Mouse (Mus musculus) thymus, postnatal 0 days (tissue): ENCODE measurements around the gene Slc30a3. TPM values are rescaled to one million over a fixed set of nuclear protein-coding genes. Genes with fewer than 3 reads are reported as not detected.
"Not testable (repeated sequence)": the region's sequence is repeated elsewhere in the genome, so short reads cannot be mapped to it uniquely, and the experiment has no call there.

Source experiments
- DNase-seq: peaks from one replicate; pipeline ENCODE4 v3.0.0-alpha.2; 2015; ENCODE audit warnings: low spot score
- polyA plus RNA-seq: library from polyadenylated mRNA; unstranded; fragments of >200 nt; fragmentation: Nextera tagmentation; extraction: Ambion mirVana; gene quantifications from 2 replicates; pipeline ENCODE4 v1.2.1, GENCODE M21; 2015

Gene Slc30a3
- polyA plus RNA-seq, 1 experiment from 2014 or later, result 0.07 TPM

DNA sequence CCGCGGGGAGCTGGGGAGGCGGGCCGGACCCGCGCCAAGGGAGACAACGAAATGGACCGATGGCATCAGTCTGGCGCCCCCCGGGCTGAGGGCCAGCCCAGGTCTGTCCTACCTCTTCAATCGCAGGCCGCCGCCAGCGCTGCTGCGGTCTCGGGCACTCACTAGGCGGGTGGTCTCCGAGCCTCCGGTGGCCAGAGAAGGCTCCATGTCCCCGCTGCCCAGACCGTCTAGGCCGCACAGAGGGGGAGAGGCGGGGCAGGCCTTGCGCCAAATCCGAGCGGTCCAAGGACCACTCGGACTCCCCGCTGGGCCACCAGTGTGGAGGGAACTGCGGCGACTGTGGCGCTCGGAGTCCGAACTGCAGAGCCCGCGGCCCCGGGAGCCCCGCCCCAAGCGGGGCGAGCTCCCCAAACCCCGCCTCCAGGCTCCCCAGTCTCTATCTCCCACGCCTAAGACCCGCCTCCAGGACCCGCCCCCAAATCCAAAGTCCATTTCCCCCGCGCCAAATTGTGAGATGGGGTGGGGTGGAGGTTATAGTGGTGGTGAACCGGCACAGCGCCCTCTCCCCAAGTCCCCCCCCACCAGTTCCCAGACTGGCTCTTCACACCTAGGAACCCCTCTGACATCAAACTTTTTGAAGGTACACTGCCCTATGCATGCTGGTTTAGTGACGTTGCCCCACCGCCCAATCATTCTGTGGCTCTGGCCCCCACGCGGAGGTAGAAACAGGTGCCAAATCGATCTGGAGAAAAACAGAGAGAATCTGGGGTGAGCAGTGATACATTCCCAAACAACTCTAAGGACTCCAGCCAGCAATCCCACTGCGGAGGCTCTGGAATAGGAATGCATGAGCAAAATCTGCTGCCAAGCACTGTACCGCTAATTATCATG is 14.6 kb downstream of the Slc30a3 start:
- DNase-seq, result peak; percentile 37

GRCm38 (mm10) chr5:31092231-31092975 is 15.6 kb downstream of the Slc30a3 start:
- DNase-seq, result no peak

GRCm38 (mm10) chr5:31087131-31087530 is 20.9 kb downstream of the Slc30a3 start:
- DNase-seq, result no peak

DNA sequence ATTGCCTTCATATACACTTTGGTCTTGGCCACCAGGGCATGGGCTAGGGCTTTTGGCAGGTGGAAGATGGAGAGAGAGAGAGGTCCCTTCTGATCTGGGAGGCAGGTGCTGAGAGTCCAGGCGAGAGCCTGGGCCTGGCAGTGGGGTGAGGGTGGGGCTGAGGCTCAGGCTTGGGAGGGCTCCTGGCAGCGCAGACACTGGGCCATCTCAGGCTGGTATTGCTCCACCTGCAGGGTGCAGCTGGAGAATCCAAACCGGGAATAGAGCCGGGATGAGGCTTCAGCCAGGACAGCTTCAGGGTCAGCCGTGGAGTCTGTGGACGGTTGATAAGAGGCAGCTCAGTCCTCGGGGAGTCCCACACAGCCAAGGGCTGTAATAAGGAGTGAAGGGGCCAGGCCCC is 21.4 kb downstream of the Slc30a3 start:
- DNase-seq, result no peak

DNA sequence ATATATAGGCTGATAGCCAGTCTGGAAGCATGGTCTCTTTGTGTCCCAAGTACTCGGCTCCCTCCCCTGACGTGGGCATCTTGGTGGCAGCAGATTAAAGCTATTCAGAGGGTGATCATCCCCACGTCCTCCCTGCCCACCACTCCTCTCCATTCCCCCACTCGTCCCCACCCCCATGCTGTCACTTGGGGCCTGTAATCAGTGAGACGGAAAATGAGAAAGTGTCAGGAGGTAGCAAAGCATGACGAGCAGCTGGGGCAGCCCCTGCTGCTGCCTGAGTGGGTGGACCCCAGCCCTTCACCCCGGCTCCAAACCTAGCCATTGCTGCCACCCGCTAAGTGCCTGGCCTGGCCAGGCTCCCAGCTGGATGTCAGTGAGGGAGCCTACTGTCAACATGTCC is 24.1 kb downstream of the Slc30a3 start:
- no peak for DNase-seq

DNA sequence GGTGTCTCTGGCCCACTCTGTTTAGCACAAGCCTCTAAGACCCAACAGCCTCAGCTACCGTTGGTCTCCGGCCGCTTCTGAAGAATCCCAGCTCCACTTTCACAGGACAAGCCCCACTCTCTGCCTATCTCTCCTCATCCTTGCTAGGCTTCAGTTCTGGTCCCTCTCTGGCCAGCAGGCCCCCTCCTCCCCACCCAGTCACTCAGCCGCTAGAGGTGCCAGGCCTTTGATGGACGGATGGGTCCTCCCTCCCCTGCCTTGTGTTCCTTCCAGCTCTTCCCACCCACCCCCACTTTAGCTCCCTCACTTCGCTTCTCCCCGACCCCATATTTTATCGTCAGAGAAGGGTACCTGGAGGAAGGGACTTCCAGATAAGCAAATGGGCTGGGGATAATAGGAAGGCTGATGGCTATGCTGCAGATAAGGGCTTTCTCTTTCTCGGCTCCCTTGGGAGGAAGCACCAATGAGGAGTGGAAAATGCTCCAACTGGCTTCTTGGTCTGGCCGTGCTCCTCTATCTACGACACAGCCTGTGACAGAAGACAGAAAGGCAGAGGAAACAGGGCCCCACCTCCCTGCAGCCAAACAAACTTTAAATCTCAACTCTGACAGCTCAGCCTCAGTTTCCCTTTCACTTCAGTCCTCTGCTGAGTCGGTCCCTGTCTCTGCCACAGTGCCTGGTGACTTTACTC is 25.0 kb downstream of the Slc30a3 start:
- no peak for DNase-seq

- peak; percentile 61 for DNase-seq
These were observed 25.7 kb downstream of the Slc30a3 start for GRCm38 (mm10) chr5:31082355-31082754.

DNA sequence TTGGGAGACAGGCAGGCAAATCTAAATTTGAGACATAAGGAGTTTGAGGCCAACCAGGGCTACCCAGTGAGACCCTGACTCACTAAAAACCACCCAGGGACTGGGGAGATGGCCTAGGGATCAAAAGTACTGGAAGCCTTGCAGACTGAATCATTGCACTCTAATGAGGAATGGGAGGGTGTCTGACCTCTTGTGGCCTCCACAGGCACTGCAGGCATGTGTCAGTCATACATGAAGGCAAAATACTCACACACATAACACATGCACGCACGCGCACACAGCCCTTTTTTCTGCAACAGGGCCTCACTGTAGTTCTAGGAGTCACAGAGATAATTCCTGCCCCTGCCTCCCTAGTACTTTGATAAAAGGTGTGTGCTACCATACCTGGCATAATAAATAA is 26.7 kb downstream of the Slc30a3 start:
- peak; percentile 53 for DNase-seq

DNA sequence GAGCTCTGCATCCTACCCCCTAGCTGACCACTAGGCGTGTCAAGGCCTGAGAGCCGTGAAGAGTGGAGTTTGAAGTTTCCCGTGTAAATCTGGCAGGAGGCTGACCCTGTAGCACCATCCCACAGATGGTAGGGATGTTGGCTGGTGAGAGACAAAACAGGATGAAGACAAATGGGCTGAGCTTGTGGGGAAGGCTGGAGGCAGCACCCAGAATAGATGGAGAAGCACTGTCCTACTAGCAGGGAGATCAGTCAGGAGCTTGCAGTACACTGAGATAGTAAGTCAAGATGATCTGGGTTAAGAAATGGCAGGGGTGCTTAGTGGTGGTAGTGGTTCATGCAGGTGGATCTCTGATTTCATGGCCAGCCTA is 27.3 kb downstream of the Slc30a3 start:
- no peak for DNase-seq

DNA sequence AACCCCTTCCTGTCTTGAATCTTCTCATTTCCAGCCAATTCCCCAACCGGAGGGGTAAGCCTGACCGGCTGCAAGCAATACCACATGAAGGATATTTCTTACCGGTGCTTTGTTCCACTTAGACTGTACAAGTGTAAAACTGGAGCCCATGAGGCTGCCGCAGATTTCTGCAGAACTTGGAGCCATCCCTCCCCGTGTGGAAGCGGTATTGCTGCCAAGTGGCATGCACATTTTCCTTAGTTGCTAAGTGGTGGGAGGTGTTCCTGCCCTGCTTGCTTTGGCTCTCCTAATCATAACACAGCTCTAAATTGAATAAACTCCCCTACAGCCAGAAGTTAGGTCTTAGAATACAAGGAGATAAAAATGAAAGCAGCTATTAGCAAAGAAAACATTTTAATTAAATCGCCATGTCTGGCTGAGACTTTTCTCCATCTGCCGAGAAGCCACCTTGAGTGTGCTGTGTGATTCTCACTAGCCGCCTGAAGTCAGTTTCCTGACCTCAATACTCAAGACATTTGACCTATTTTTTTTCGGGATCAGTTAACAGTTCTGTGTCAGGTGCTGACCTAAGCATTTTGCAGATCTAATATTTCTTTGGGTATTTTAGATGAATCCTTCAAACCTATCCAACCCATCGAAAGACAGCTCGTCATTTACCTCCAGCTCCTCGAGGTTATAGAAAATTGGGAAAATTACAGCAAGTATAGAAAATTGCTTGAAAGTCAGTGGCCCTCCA is 27.8 kb downstream of the Slc30a3 start:
- no peak for DNase-seq

- DNase-seq, result no peak
These were observed 31.7 kb downstream of the Slc30a3 start for GRCm38 (mm10) chr5:31076346-31076745.

DNA sequence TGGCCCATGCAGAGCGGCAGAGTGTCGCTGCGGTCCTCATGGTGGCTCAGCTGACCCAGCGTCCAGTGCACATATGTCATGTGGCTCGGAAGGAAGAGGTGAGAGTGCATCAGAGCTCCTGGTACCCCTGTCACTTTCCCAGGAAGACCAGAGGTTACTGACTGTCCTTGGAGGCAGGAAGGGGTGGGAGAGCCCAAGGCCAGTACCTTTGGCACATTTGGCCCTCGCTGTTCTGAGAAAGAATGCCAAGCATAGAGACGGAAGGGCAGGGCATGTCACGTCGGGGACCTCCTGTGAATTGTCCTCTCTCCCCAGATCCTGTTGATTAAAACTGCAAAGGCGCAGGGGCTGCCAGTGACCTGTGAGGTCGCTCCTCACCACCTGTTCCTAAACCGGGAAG is 34.9 kb downstream of the Slc30a3 start:
- no peak for DNase-seq

DNA sequence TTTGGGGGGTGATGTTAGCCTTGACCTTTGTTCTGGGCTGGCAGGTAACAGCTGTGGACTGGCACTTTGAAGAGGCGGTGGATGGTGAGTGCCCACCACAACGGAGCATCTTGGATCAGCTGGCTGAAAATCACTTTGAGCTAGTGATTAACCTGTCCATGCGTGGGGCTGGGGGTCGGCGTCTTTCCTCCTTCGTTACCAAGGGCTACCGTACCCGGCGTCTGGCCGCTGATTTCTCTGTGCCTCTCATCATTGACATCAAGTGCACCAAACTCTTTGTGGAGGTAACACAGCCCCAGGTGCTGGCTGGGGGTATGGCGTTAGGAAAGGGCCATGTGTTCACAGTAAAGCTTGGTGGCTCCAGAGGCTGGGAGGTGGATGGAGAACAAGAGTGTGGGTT is 36.2 kb downstream of the Slc30a3 start:
- no peak for DNase-seq

GRCm38 (mm10) chr5:31071059-31071458 is 37.0 kb downstream of the Slc30a3 start:
- no peak for DNase-seq

DNA sequence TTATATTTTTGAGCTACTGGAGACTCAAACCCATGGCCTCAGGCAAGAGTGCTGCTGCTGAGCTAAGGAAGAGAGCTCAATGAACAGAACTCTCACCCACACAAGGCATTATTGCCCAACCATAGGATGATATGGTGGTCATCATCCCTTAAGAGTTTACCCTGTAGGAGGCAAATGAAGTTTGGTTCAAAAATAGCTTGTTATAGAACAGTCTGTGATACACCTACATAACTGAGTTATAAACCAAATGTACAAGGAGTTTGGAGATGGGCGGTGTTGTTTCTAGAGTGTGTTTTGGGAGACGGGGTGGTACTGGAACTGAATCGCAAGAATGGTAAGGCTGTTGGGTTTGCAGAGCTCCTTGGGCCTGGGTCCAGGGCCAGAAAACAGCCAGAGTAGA is 38.2 kb downstream of the Slc30a3 start:
- no peak for DNase-seq

DNA sequence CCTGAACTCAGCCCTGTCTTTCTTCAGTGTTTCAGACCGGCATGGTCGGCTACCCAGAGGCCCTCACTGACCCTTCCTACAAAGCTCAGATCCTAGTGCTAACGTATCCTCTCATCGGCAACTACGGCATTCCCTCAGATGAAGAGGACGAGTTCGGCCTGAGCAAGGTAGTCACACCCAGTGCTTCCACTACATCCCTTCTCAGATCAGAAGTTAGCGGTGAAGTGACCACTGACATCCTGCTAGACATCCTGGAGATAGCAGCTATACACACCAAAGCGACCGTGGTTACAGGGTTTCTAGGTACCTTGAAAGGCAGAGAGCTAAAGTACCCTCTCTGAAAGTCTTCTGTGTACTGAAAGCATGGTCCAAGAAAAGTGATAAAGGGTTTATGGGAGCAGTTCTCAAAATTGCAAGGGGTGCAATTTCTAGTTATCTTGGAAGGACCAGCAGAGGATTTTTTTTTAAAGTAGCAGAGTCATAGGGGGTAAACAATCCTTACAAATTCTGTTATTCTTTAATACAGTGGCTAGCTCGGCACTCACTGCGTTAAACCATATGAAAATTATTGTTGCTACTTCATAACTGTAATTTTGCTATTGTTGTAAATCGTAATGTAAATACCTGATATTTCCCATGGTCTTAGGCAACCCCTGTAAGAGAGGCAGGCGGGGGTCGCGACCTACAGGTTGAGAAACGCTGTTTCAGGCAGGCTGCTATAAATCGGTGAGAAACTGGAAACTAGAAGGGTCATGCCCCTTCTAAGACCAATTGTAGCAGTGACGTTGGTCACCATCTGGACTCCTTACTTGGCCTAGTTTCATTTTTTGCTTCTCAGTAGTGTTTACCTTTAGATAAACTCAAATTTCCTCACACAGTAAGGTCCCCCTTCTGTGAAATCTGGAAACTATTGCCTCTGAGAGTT is 52.6 kb downstream of the Slc30a3 start:
- peak; percentile 18 for DNase-seq

DNA sequence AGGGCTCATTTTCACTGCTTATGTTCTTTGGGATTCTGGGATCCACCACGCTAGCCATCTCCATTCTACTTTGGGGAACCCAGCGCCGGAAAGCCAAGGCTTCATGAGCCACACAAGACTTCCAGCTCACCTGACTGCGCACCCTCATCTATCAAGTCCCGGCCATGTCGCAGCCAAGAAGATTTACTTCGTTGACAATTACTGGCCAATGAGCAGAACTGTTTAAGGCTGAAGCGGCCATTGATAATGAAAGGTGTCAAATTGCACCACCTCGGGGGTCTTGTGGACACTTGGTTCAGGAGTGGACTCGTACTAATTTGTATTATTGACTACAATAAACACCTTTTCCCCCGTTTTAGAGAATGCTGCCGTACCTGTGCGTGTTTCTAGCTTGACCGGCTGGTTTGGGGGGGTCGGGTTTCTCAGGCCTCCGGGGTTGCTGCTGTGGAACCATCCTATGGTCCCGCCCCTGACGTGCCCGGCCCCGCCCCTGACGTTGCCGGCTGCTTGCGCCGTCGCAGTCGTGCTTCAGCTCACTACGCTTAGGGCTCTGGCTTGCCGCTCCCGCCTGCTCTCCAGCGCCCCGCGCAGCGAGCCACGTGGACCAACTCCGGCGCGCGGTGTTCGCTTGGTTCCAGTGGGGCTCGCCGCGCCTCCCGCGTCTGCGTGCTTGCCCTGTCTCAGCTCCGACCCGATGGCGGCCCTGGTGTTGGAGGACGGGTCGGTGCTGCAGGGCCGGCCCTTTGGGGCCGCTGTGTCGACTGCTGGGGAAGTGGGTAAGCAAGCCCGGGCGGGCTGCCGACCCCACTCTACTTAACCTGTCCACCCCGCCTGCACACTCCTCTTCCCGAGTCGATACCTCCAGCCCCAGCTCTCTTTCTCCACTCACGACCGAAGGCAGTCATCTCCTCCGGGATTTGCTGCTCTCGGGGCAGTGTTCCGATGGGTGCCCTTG is 53.5 kb downstream of the Slc30a3 start, which contains the start of gene Cad:
Cad (plus strand) TSS at position 520 of the 955 bp plus-strand sequence.
- peak; percentile 92 for DNase-seq

DNA sequence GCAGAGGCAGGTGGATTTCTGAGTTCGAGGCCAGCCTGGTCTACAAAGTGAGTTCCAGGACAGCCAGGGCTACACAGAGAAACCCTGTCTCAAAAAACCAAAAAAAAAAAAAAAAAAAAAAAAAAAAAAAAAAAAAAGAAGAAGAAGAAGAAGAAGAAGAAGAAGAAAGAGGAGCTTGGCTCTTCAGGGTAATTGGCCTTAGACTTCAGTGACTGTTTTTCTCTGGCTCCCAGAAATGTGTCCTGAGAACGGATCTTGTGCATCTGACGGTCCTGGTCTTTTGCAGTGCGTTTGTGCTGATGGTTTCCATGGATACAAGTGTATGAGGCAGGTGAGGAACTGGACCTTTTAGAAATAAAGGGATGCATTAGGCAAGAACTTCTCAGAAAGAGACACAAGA is 54.3 kb downstream of the Slc30a3 start:
- DNase-seq, result not testable (repeated sequence)

DNA sequence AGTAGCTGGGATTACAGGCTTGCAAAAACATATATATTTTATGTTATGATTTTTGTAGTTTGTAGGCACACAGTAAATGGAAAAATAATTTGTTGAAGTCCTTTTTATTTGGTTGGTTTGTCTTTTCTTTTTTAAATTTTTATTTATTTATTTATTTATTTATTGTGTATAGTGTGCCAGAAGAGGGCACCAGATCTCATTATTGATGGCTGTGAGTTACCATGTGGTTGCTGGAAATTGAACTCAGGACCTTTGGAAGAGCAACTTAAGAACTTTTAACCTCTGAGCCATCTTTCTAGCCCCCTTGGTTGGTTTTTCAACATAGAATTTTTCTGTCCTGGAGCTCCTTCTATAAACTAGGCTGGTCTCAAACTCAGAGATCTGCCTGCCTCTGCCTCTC is 57.6 kb downstream of the Slc30a3 start:
- DNase-seq, result no peak
